Mouse (Mus musculus): ENCODE results near the gene Dek. TPM values are rescaled to one million over a fixed set of nuclear protein-coding genes. Genes with fewer than 3 reads are reported as not detected.

Dek gene
- 10 to 100 TPM; 32.6 to 37.9 TPM for total RNA-seq (2021)
- long read RNA-seq, experiment 1, transcript Dek-201 (11 exons, 2,556 nt) = major isoform, 33 of 69 reads
- long read RNA-seq, experiment 1, partial matches to known transcripts = 2 of 69 reads
- long read RNA-seq, experiment 1, other reads (novel, unspliced or antisense) = 34 of 69 reads
- long read RNA-seq, experiment 2, transcript Dek-201 (11 exons, 2,556 nt) = major isoform, 22 of 48 reads
- long read RNA-seq, experiment 2, partial matches to known transcripts = 0 of 48 reads
- long read RNA-seq, experiment 2, other reads (novel, unspliced or antisense) = 25 of 48 reads

DNA sequence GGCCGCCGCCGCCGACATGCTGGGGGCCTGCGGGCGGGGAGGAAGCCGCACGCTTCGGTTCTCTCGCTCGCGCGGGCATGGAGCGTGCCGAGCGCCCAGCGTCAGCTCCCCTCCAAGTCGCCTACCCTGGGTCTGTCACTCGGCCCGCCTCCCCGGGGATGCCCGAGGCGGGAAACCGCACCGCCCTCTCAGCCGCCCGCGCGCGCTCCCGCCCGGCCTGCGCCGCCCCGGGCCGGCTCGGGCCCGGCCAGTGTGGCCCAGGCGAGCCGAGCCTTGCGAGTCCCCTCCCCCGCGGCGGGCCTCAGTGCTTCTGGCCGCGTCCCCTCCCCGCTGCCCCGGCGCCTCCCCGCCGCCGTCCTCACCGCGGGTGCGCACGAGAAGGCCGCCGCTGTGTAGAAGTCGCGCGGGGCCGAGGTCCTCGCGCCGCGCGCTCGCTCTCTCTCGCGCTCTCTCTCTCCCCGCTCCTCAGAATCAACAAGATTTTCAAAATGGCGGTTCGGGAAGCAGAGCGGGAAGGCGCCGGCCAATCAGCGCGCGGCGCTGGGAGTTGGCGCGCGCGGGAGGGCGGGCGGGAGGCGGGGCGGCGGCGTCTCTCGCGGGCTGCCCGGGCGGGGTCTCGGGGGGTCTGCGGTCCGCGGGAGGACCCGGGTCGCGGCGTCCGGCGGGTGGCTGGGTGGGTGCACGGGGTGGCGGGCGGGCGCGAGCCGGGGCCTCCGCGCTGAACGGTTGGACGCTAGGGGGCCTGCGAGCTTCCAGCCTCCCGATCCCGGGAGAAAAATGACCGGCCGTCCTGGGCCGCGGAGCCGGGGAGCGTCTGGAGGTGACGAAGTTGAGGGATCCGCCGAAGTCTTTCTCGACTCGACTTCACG is at the start of gene Dek:
TSS of gene Dek (minus strand) at position 491 of the 869 bp plus-strand sequence.
- DNase-seq = peak; percentile 90 to 91

DNA sequence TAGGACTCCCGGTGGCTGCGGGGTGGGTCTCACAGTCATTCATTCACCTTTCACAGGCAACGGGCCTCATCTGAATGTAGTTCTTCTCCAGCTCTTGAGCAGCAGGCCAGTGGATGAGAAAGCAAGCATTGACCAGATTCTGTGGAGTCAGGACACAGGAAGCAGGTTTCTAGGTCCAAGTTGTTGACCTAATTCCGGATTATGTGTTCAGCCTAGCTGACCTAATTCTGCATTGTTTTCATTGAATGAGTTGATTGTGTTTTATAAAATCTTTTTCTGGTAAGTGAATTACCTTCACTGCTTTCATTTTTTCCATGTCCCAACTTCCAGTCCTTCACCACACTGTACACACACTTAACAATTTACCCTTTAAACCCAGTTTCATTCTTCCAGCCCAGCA is 48.9 kb upstream of the Dek start:
- peak in 1 of 2 experiments; percentile 18 for DNase-seq

GRCm38 (mm10) chr13:47153206-47153605 is 47.2 kb upstream of the Dek start:
- DNase-seq = no peak

DNA sequence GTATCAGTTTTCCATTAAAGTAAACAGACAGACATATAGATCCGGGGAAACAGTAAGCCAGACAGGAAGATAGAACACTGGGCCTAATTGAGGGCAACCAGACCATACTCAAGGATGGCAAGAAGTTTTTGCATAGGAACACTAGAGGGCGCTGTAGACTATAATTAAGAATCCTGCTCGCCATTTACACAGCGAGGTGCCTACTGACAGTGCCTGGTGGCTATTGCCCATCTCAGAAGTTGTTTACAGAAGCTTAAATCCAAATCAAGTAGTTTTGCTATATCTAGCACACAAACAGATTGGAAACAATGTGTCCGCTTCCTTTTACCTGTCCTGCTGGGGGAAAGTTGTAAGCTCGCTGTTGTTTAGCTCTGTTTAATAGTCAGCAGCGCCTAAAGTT is 46.4 kb upstream of the Dek start:
- DNase-seq = peak; percentile 58 to 68

DNA sequence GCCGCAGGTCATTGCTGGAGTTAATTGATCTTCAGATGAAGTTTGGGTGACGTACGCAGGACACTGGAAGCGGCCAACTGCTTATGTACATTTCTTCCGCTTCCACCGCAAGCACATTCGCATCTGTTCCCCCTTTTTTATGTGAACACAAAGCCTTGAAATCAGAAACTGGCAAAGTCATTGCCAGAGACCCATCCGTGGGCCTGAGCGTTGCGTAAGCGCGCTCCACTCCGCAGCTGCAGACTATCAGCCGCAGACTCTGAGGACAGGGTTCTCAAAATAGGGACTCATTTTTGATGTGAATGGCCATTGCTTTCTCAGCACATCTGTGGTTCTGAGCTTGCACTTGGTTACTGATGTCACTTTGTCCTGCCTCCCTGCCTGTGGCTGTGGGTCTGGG is 45.1 kb upstream of the Dek start:
- DNase-seq = peak in 1 of 2 experiments; percentile 61

DNA sequence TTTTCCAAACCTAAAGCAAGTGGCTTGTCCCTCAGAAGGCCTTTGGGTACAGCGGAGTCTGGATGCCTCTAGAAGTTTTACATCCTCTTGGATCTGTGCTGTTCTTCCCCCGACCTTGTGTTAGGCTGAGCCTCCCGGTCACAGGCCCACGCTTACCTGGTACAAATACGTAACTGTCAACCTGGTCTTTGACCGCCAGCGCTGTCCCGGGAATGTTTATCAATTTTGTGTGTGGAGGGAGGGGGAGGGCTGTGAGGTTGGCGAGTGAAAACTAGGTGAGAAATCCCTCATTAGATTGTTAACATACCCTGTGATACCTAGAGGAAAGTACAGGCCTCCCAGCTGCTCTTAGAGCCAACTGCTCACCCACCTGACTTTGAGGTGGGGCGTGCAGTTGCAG is 44.0 kb upstream of the Dek start:
- no peak for DNase-seq

DNA sequence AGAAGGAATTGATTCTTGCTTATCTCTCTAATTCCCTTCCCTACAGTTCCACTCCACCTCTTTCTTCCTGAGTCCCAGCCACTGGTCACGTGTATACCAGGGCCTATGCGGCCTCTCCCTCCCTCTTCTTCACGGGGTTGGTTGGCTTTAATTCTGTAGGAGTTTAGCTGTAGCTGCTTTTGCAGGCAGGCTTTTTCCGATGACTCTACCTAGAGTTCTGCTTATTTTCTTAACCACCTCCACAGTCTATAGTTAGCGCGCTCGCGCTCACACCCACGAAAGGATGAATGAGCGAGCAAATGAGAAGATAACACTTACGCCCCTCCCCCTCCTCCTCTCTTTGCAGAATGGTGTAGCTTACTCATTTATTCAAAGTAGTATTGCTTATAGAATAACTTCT is 42.6 kb upstream of the Dek start:
- no peak for DNase-seq

DNA sequence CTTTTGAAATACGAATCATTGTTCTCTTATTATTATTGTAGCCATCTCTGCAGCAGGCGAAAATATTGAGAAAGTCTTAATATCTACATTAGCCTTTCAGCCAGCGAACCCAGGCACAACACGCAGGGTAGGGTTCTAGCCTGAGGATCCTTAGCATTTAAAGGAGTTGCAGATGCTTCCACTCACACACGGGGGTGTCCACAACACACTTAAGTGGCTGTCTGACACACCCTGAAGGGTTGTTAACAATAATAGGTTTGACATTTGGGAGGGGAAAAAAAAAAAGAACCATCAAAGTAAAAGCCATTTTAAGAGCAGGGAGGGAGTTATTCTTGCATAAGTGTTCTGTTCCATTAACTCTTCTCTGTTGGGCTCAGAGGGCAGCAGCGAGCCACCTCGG is 40.4 kb upstream of the Dek start:
- DNase-seq = no peak

DNA sequence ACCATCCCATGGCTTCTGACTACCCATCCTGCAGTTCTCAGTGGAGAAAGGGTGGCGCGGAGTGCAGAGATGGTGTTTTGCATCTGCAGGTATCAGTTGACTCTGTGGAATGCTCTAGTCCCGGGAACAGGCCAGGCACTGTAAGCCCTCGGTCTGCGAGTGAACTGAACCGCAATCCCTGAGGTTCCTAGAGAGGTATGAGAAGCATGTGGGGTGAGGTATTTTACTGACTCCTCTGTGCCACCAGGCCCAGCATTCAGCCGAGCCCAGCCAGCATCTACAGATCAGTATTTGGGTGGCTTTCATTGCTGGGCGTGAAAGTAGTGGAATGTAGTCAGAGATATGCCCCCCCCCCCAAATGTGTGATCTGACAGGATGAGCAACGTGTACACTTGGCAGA is 39.9 kb upstream of the Dek start:
- no peak for DNase-seq

- DNase-seq = no peak
Observed at GRCm38 (mm10) chr13:47142764-47143163, 36.8 kb upstream of the Dek start.

- DNase-seq = no peak
Observed at GRCm38 (mm10) chr13:47135741-47136140, 29.7 kb upstream of the Dek start.

DNA sequence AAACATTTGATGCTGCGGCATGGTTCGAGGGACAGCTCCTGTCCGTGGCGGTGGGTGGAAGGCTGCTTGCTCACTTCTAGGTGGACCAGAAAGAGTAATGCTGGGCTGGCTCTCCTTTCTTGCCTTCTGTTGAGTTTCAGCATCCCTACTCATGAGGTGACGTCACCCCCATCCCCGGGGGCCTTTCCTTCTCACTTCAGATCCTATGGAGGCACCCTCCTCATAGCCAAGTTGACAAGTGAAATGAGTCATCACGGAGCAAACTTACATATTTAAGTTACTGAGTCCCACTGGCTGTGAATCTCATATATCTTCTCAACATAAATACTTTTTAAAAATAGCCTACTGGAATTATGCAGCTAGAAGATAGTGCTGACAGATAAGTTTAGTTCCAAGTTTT is 28.8 kb upstream of the Dek start:
- DNase-seq = no peak

- no peak for DNase-seq
Observed at GRCm38 (mm10) chr13:47133058-47133457, 27.1 kb upstream of the Dek start.

- DNase-seq = no peak
Observed at GRCm38 (mm10) chr13:47129090-47129489, 23.1 kb upstream of the Dek start.

- DNase-seq = no peak
Observed at GRCm38 (mm10) chr13:47125595-47125994, 19.6 kb upstream of the Dek start.

DNA sequence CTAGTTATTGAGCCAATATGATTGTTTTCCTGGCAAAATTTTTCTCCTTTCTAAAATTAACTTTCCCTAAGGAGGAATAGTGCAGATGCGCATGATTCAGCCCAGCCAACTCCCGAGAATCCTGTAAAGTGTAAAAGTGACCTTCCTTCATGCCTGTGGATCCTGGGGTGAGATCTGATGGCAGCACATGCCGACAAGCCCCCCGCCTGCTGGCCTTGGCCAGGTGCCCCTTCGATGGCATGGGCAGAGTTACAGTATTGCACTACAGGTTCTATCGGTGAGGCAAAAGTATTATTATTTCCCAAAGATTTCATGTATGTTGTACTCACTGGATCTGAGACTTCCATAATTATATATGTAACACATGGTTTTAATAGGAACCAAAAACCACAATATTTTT is 19.0 kb upstream of the Dek start:
- no peak for DNase-seq

DNA sequence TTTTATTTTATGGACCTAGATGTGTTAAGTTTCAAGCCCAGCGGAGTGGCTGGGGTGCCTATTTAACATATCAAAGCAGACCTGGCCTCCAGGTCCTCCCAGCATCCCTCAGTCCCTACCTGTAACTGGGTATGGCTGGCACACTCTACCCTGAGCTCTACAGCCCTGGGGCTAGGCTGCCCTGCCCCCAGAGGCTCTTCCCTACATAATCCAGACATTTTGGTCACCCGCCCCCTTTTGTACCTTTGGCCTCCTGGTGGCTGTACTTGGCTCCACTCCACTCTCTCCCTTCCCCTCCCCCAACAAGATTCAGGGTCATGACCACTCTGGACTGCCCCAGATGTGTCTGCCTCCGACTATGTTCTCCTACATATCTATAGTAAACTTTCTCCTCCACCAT is 18.4 kb upstream of the Dek start:
- no peak for DNase-seq

DNA sequence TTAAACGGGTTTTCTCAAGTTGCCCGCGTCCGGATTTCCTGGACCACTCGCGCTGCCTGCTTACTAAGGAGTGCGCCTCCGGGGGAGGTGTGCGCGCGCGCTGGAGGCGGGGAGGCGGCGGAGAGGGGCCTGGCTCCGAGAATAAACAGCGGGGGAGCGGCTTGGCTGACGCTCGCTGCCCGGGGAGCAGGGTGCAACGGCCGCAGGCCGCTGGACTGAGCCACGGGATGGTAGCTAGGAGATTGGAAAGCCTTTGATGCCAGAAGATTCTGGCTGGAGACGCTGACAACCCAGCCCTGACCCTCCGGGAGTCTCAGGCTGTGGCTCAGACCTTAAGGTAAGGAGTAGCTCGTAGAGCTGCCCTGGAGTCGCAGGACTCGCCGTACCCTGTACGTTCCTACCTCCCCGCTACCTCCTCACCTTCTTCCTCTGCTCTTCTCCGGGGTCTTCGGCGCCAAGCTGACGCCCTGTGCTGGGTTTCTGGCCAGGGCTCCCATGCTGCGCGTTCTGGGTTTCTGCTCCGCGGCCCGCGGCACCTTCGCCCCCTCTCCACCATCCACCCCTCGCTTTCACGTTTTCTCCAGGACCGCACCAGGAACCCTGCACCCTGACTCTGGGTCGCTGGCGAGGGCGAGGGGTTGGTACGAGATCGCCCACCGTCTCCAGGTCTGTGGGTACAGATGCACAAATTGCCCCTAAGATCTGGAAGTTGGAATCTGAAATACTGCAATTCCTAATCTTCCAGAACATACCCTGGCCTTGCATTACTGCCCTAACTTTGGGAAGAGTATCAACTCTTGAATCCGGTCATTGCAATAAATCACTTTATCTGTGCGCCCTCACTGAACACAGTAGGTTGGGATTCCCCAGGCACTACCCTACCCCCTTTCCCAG is 16.8 kb upstream of the Dek start, which contains the start of gene Rnf144b:
TSS of gene Rnf144b (plus strand) at position 120 of the 894 bp plus-strand sequence.
- peak; percentile 22 to 48 for DNase-seq

DNA sequence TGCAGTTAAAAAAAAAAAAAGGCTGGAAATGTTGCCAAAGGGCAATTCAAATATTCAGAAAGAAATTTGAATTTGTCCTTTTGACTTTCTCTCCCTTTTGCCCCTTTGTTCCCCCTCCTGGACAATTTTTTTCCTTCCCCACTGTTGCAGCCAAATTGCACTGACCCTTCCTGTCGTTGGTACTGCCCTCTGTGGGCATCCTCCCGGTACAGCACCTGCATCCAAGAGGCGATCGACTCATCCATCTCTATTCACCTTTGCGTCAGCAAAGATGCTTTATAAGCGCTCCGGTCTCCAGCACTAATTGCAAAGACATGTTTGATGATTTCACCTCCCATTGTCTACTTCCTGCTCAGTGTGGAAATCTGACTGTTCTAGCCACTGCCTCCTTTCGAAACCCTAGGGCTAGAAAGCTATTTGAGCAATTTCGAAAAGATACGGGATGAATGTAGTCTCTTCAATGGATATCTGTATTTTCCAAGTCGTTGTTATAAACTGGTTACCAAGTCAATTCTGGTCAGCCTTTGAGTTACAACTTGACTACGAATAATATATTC is 15.4 kb upstream of the Dek start:
- DNase-seq = no peak

DNA sequence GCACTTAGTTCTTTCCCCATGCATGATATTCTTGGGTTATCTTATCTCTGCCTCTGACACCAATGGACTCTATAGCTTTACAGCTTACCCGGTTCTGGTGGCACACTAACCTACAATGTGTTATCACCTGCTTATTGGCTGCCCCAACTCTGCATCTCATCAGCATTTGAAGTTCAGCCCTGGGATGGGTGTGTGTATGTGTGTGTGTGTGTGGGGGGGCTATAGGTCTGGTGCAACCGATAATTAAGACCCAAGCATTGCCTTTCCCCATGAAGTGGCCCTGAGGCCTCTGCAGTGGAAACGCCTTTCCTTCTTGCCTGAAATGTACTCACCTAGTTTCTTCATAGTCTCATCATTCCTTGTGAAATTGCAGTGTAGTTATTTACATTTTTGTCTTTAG is 10.0 kb upstream of the Dek start:
- DNase-seq = no peak

DNA sequence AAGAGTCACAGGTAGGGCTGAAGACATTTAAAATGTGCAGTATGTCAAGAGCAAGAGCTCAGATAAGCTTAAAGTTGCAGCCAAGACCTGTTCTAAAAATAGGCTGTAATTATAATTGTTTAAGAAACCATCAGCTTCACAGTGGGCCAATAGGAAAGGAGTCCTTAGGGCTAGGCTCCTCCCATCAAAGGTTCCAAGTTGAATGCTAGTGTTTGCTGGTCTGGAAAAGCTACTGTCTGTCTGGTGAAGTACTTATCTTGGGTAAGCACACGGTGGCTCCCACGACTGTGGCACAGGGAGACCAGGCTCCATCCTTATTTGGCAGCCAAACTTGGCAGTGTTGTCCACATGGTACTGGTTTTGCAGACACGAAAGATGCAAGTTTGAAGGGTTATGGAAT is 6.9 kb upstream of the Dek start:
- DNase-seq = no peak

- DNase-seq = no peak
Observed at GRCm38 (mm10) chr13:47112056-47112455, 6.1 kb upstream of the Dek start.
